Mouse (Mus musculus) midbrain, embryonic 11.5 days (tissue): Measurements from ENCODE around the gene Fmo4. TPM values are rescaled to one million over a fixed set of nuclear protein-coding genes. Genes with fewer than 3 reads are reported as not detected.
"Not testable (repeated sequence)": the region's sequence is repeated elsewhere in the genome, so short reads cannot be mapped to it uniquely, and the experiment has no call there.

Experiments used
- ATAC-seq: fragments of 200-750 bp; cut with Nextera tagmentation; 2 replicates; pipeline ENCODE4 v1.8.0; 2017; ENCODE audit warnings: moderate TSS enrichment, moderate library complexity; ENCODE audit not compliant: low FRiP score
- DNase-seq: peaks from one replicate; pipeline ENCODE4 v3.0.0; 2015; ENCODE audit warnings: low spot score; ENCODE audit errors: missing footprints
- H3K27ac ChIP-seq: fragments of 300-500 bp; sonication (generic); 2 replicates; pipeline ENCODE4 v1.5.1; 2014; ENCODE audit warnings: low read depth, low read length
- H3K27me3 ChIP-seq: fragments of 300-500 bp; sonication (generic); 2 replicates; pipeline ENCODE4 v1.6.1; 2014; ENCODE audit warnings: mild to moderate bottlenecking, low read length, moderate library complexity, mixed read lengths; ENCODE audit not compliant: control insufficient read depth, insufficient read depth
- H3K36me3 ChIP-seq: fragments of 300-500 bp; sonication (generic); 2 replicates; pipeline ENCODE4 v1.6.1; 2014; ENCODE audit warnings: mild to moderate bottlenecking, low read length, moderate library complexity, mixed read lengths; ENCODE audit not compliant: control insufficient read depth, insufficient read depth
- H3K4me1 ChIP-seq: fragments of 300-500 bp; sonication (generic); 2 replicates; pipeline ENCODE4 v1.6.1; 2014; ENCODE audit warnings: low read length; ENCODE audit not compliant: control insufficient read depth, insufficient read depth
- H3K4me2 ChIP-seq: fragments of 300-500 bp; sonication (generic); 2 replicates; pipeline ENCODE4 v1.6.1; 2014; ENCODE audit warnings: mild to moderate bottlenecking, moderate library complexity
- H3K4me3 ChIP-seq: fragments of 300-500 bp; sonication (generic); 2 replicates; pipeline ENCODE4 v1.5.1; 2014; ENCODE audit warnings: low read depth, low read length
- H3K9ac ChIP-seq: fragments of 300-500 bp; sonication (generic); 2 replicates; pipeline ENCODE4 v1.6.1; 2014; ENCODE audit warnings: low read length
- H3K9me3 ChIP-seq: fragments of 300-500 bp; sonication (generic); 2 replicates; pipeline ENCODE4 v1.6.1; 2016; ENCODE audit warnings: low read length; ENCODE audit not compliant: control insufficient read depth
- WGBS: fragments of 180-500 bp; shearing (Covaris S2); extraction: QIAGEN DNeasy Blood & Tissue Kit; methylation state at CpG from one replicate; pipeline ENCODE4 v1.1.7; 2014; 5-methylcytosine and 5-hydroxymethylcytosine counted together
- polyA plus RNA-seq: library from polyadenylated mRNA; unstranded; fragments of >200 nt; fragmentation: Nextera tagmentation; extraction: Ambion mirVana; gene quantifications from 2 replicates; pipeline ENCODE4 v1.2.1, GENCODE M21; 2014

Fmo4 gene
- polyA plus RNA-seq, 1 experiment from 2014 or later, result 0.85 TPM

DNA sequence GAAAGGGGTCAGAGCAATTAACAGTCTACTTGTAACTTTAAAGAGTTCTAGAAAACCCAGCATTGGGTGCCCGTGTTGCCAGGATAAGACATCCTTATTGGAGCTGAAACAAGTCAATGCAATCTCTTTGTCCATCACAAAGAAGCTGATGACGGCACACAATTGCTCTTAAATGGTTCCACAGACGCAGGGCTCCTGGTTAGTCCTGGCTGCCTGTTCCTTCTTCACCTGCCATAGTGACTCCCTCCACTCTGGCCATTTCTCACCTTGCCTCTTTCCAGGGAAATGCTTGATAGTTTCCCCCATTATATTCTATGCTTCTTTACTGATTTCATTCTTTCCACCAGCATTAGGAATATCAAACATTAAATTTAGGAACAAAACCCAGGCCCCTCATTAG lies 5.2 kb downstream of the Fmo4 start:
- H3K36me3 ChIP-seq, result no peaks in the 10 kb centered on the region
- DNase-seq (peak; percentile 54), ATAC-seq (no peak)
- no peak overlapping the region for H3K9ac ChIP-seq
- H3K27me3 ChIP-seq, result no peaks in the 10 kb centered on the region
- H3K4me3 ChIP-seq, result no peak overlapping the region
- H3K4me1 ChIP-seq, result no peaks in the 10 kb centered on the region
- H3K27ac ChIP-seq, result no peak overlapping the region
- H3K4me2 ChIP-seq, result no peak overlapping the region
- 85% methylated on average over 3 of the region's 3 CpGs for WGBS
- no peaks in the 10 kb centered on the region for H3K9me3 ChIP-seq

GRCm38 (mm10) chr1:162807441-162807840 lies 6.3 kb downstream of the Fmo4 start:
- Histone ChIP-seq H3K27me3 (no peaks in the 10 kb centered on the region), H3K4me3 (no peak overlapping the region), H3K9me3 (no peaks in the 10 kb centered on the region), H3K9ac (no peak overlapping the region), H3K4me2 (no peak overlapping the region), H3K27ac (no peak overlapping the region), H3K36me3 (no peaks in the 10 kb centered on the region), H3K4me1 (no peaks in the 10 kb centered on the region)
- WGBS, result 92% methylated on average over 5 of the region's 5 CpGs
- DNase-seq (peak; percentile 69), ATAC-seq (no peak)

DNA sequence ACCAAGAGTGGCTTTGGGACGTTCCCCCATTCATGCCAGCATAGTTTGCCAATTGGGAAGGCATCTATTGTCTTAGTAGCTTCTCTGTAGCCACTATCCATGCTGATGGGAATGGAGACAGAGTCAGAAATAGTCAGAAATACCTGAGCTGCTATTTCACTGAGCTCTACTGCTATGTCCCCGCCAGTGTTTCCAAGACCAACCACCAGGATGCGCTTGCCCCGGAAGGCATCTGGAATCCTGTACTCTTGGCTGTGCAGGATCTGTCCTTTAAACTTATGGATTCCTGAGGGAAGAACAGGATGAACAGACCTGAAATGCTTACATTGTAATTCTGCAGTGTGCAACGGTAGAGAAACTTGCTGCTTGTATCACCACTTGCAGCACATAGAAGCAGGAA lies 8.8 kb downstream of the Fmo4 start:
- no peaks in the 10 kb centered on the region for H3K27me3 ChIP-seq
- no peak overlapping the region for H3K27ac ChIP-seq
- H3K9ac ChIP-seq, result no peak overlapping the region
- H3K4me3 ChIP-seq, result no peak overlapping the region
- H3K4me2 ChIP-seq, result no peak overlapping the region
- no peaks in the 10 kb centered on the region for H3K4me1 ChIP-seq
- no peaks in the 10 kb centered on the region for H3K9me3 ChIP-seq
- no peaks in the 10 kb centered on the region for H3K36me3 ChIP-seq
- DNase-seq (peak; percentile 78), ATAC-seq (no peak)
- WGBS, result 56% methylated on average over 5 of the region's 5 CpGs

- Histone ChIP-seq H3K36me3 (no peaks in the 10 kb centered on the region), H3K4me2 (no peak overlapping the region), H3K4me3 (no peak overlapping the region), H3K27ac (no peak overlapping the region), H3K4me1 (no peaks in the 10 kb centered on the region), H3K9ac (no peak overlapping the region), H3K27me3 (no peaks in the 10 kb centered on the region), H3K9me3 (no peaks in the 10 kb centered on the region)
- no peak for DNase-seq
- no peak for ATAC-seq
Measured at GRCm38 (mm10) chr1:162796441-162796840, 17.3 kb downstream of the Fmo4 start.

- ATAC-seq, result no peak
- H3K9ac ChIP-seq, result no peak overlapping the region
- H3K27me3 ChIP-seq, result no peaks in the 10 kb centered on the region
- no peaks in the 10 kb centered on the region for H3K4me1 ChIP-seq
- no peak for DNase-seq
- H3K4me2 ChIP-seq, result no peak overlapping the region
- no peaks in the 10 kb centered on the region for H3K9me3 ChIP-seq
- H3K27ac ChIP-seq, result no peak overlapping the region
- no peaks in the 10 kb centered on the region for H3K36me3 ChIP-seq
- 82% methylated on average over 7 of the region's 7 CpGs for WGBS
- no peak overlapping the region for H3K4me3 ChIP-seq
Measured at GRCm38 (mm10) chr1:162792306-162793044, 21.3 kb downstream of the Fmo4 start.

DNA sequence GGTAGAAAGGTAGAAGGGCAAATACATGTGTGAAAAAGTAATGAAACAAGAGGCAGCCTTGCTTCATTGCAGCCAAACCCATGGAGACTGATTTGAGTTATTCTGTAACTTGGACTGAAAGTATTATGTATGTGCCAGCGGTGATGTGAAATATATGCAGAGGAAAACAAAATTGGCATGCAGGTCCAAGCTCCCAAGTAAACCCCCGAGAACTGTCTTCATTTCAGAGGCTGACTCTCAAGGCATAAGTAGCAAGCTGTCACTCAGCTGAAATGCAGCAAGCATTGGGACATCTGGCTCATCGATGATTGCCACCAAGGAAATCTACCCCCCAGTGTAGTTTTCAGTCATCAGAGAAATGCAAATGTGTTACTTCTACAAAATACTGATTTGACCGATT lies 28.6 kb downstream of the Fmo4 start:
- ATAC-seq, result no peak
- no peak for DNase-seq
- Histone ChIP-seq H3K4me2 (no peak overlapping the region), H3K36me3 (no peaks in the 10 kb centered on the region), H3K27me3 (no peaks in the 10 kb centered on the region), H3K27ac (no peak overlapping the region), H3K9me3 (no peaks in the 10 kb centered on the region), H3K4me3 (no peak overlapping the region), H3K9ac (no peak overlapping the region), H3K4me1 (no peaks in the 10 kb centered on the region)
- WGBS, result 84% methylated on average over 4 of the region's 4 CpGs

DNA sequence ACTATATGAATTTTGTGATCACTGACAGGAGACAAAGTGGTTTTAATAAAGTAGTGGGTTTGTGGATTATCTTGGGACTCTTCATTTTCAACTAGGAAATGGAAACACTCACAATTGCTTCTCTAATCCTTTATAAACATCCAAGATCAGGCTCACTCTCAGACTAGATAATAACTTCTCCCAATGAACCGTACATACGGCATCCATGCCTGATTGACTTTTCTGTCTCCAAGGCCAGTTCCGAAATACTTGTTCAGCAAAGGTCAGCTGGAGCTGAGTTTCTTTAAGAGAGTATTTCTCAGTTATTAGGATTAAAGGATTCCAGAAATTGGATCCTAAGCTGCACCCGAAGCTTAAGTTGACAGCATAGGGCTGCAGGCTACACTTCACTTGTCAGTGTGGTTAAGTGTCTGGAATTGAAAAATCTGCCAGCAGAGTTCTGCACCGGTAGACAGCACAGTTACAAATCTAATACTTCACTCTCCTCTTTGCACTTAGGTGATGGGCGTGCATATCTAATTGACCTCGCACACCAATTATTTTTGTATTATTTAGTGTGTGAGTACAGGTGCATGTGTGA lies 30.0 kb downstream of the Fmo4 start:
- ATAC-seq, result no peak

GRCm38 (mm10) chr1:162781035-162781434 lies 32.7 kb downstream of the Fmo4 start:
- 92% methylated on average over 2 of the region's 2 CpGs for WGBS
- not testable (repeated sequence) for H3K4me3 ChIP-seq, H3K4me2 ChIP-seq, H3K4me1 ChIP-seq, H3K9ac ChIP-seq, H3K9me3 ChIP-seq, DNase-seq, ATAC-seq, H3K27me3 ChIP-seq, H3K27ac ChIP-seq, H3K36me3 ChIP-seq

More for the DNA sequence above, 30.0 kb downstream of the Fmo4 start:
- H3K4me1 ChIP-seq, result no peaks in the 10 kb centered on the region
- no peak overlapping the region for H3K4me2 ChIP-seq
- H3K9ac ChIP-seq, result no peak overlapping the region
- H3K27ac ChIP-seq, result no peak overlapping the region
- no peaks in the 10 kb centered on the region for H3K9me3 ChIP-seq
- H3K27me3 ChIP-seq, result no peaks in the 10 kb centered on the region
- WGBS, result 67% methylated on average over 7 of the region's 7 CpGs
- no peak overlapping the region for H3K4me3 ChIP-seq
- no peak for DNase-seq
- H3K36me3 ChIP-seq, result no peaks in the 10 kb centered on the region

DNA sequence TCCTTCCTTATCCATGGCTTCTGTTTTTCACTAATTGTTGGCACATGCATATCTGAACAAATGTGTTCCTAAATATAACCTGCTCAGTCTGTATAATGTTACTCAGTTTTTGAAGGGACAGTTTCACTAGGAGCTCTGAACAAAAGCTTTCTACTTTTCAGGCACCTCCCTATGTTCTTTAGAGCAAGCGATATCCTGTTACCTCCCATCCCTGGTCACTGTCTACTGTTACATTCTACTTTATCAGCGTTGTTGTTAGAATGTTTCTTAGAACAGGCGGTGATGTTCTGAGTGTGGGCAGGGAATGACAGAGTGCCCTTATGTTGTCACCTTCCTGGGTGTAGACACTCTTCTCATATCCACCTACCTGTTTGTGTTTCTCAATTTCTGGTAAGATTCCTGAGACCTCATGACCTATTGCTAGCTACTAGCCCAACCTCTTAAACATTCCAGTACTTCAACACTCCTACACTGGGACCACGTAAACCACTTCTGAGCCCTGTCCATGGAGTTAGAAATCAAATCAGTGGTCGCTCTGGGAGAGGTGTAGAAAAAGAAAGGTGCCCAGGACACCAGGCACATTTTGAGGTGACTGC lies 35.7 kb downstream of the Fmo4 start:
- no peaks in the 10 kb centered on the region for H3K36me3 ChIP-seq
- DNase-seq (no peak), ATAC-seq (no peak)
- no peaks in the 10 kb centered on the region for H3K9me3 ChIP-seq
- H3K27ac ChIP-seq, result no peak overlapping the region
- H3K27me3 ChIP-seq, result no peaks in the 10 kb centered on the region
- no peaks in the 10 kb centered on the region for H3K4me1 ChIP-seq
- 95% methylated on average over 5 of the region's 5 CpGs for WGBS
- H3K9ac ChIP-seq, result no peak overlapping the region
- H3K4me3 ChIP-seq, result no peak overlapping the region
- H3K4me2 ChIP-seq, result no peak overlapping the region
